Mouse (Mus musculus) heart, embryonic 11.5 days (tissue): Measurements from ENCODE around the gene Olfr1121. TPM values are rescaled to one million over a fixed set of nuclear protein-coding genes. Genes with fewer than 3 reads are reported as not detected.
"Not testable (repeated sequence)": the region's sequence is repeated elsewhere in the genome, so short reads cannot be mapped to it uniquely, and the experiment has no call there.

ENCODE experiments used
- ATAC-seq: fragments of 200-750 bp; cut with Nextera tagmentation; replicated peaks from 2 replicates; pipeline ENCODE4 v1.8.0; 2017; ENCODE audit warnings: moderate library complexity; ENCODE audit not compliant: insufficient number of reproducible peaks, low FRiP score, low TSS enrichment
- H3K27ac ChIP-seq: fragments of 300-500 bp; sonication (generic); 2 replicates; pipeline ENCODE4 v1.5.1; 2014; ENCODE audit warnings: mild to moderate bottlenecking, low read depth, low read length
- H3K27me3 ChIP-seq: fragments of 300-500 bp; sonication (generic); 2 replicates; pipeline ENCODE4 v1.6.1; 2014; ENCODE audit warnings: mild to moderate bottlenecking, low read length, mixed read lengths; ENCODE audit not compliant: control insufficient read depth, insufficient read depth
- H3K36me3 ChIP-seq: fragments of 300-500 bp; sonication (generic); 2 replicates; pipeline ENCODE4 v1.6.1; 2014; ENCODE audit warnings: mild to moderate bottlenecking, low read length, moderate library complexity, mixed read lengths; ENCODE audit not compliant: control insufficient read depth, insufficient read depth
- H3K4me1 ChIP-seq: fragments of 300-500 bp; sonication (generic); 2 replicates; pipeline ENCODE4 v1.6.1; 2014; ENCODE audit warnings: low read length; ENCODE audit not compliant: control insufficient read depth, insufficient read depth
- H3K4me2 ChIP-seq: fragments of 300-500 bp; sonication (generic); 2 replicates; pipeline ENCODE4 v1.6.1; 2014; ENCODE audit warnings: mild to moderate bottlenecking, moderate library complexity
- H3K4me3 ChIP-seq: fragments of 300-500 bp; sonication (generic); 2 replicates; pipeline ENCODE4 v1.5.1; 2014; ENCODE audit warnings: low read depth, low read length
- H3K9ac ChIP-seq: fragments of 300-500 bp; sonication (generic); 2 replicates; pipeline ENCODE4 v1.6.1; 2014; ENCODE audit warnings: mild to moderate bottlenecking, low read depth, low read length, moderate library complexity
- H3K9me3 ChIP-seq: fragments of 300-500 bp; sonication (generic); replicated peaks from 2 replicates; pipeline ENCODE4 v1.6.1; 2016; ENCODE audit warnings: low read length; ENCODE audit not compliant: control insufficient read depth
- WGBS: fragments of 180-500 bp; shearing (Covaris S2); extraction: QIAGEN DNeasy Blood & Tissue Kit; methylation state at CpG from one replicate; pipeline ENCODE4 v1.1.7; 2014; ENCODE audit not compliant: insufficient replicate concordance; 5-methylcytosine and 5-hydroxymethylcytosine counted together
- polyA plus RNA-seq: library from polyadenylated mRNA; unstranded; fragments of >200 nt; fragmentation: Nextera tagmentation; extraction: Ambion mirVana; gene quantifications from 2 replicates; pipeline ENCODE4 v1.2.1, GENCODE M21; 2014

Olfr1121 gene
- not detected in 2 replicates for polyA plus RNA-seq

DNA sequence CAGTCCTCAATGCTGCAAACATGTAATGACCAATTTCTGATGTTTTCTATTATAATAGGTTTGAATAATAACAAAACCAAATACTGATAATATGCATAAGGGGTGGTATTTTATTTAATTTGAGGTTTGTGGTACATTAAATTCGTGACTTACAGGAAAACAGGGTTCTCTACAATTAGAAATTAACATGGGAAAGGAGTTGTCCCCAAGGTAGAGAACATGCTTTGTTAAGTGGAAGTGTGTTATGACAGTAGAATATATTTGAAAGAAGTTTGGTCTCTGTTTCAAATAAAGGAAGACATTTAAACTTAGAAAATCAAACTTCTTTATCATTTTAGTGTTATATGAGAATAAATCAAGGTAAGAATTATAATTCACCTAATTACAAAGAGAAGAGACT lies at the start of gene Olfr1121:
Gene Olfr1121 (plus strand): TSS at position 301 of the 400 bp plus-strand sequence.
- no peak for ATAC-seq

DNA sequence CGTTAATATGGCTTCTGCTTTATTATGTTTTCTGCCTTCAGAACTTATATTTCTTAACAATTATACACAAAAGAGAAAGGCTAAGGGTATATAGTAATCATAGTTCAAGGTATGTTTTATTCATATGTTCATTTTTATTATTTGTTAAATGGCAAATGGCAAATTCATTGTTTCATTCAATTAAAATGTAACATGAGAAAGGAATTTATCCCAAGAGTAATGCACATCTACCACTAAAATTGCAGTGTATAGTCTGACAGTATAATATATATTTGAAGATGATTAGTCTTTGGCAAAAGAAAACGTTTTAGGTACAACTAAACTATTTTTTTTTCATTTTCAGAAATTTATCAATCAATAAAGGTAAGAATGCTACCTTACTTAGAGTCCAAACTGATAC lies 15.2 kb upstream of the Olfr1121 start, which contains the start of gene Olfr1120:
Gene Olfr1120 (plus strand): TSS at position 301 of the 400 bp plus-strand sequence.
- ATAC-seq, result no peak
- H3K9me3 ChIP-seq, result no peaks in the 10 kb centered on the region
- H3K4me3 ChIP-seq, result no peak within 1 kb of the TSS
- no peaks in the 10 kb centered on the region for H3K4me1 ChIP-seq
- no peak within 1 kb of the TSS for H3K27ac ChIP-seq
- no peaks in the 10 kb centered on the region for H3K27me3 ChIP-seq
- WGBS, result 52% methylated on average over 2 of the region's 2 CpGs
- no peak within 1 kb of the TSS for H3K9ac ChIP-seq
- no peaks in the 10 kb centered on the region for H3K36me3 ChIP-seq
- H3K4me2 ChIP-seq, result no peak within 1 kb of the TSS

More for the DNA sequence above, at the start of gene Olfr1121:
- Histone ChIP-seq H3K27ac (no peak within 1 kb of the TSS), H3K27me3 (no peaks in the 10 kb centered on the region), H3K4me1 (no peaks in the 10 kb centered on the region), H3K36me3 (no peaks in the 10 kb centered on the region), H3K4me2 (no peak within 1 kb of the TSS), H3K9ac (no peak within 1 kb of the TSS), H3K9me3 (no peaks in the 10 kb centered on the region), H3K4me3 (no peak within 1 kb of the TSS)
- whole genome bisulfite sequencing, result 39% methylated on average over 1 of the region's 1 CpGs

DNA sequence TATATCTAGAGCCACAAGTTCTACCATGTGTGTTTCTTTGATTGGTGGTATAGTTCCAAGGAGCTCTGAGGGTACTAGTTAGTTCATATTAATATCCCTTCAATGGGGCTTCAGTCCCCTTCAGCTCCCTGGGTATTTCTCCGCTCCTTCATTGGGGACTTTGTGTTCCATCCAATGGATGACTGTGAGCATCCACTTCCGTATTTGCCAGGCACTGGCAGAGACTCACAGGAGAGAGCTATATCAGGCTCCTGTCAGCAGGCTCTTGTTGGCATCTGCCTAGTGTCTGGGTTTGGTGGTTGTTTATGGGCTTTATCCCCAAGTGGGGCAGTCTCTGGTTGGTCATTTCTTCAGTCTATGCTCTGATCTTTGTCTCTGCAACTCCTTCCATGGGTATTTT lies 9.6 kb upstream of the Olfr1121 start:
- not testable (repeated sequence) for H3K36me3 ChIP-seq, H3K9me3 ChIP-seq, ATAC-seq, H3K4me1 ChIP-seq, H3K4me3 ChIP-seq, H3K9ac ChIP-seq, H3K4me2 ChIP-seq, H3K27ac ChIP-seq, H3K27me3 ChIP-seq
- WGBS, result 79% methylated on average over 2 of the region's 2 CpGs

DNA sequence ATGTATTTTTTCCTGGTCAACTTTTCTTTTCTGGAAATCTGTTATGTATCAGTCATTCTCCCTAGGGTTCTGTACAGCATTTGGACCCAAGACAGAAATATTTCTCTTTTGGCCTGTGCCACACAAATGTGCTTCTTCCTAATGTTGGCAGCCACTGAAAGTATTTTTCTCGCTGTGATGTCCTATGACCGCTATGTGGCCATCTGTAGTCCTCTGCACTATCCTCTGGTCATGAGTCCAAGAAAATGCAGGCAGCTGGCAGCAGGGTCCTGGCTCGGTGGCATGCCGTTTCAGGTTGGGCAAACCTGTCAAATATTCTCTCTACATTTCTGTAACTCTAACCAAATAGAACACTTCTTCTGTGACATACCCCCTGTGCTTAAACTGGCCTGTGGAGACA lies 2.0 kb downstream of the Olfr1121 start:
- Histone ChIP-seq H3K4me2 (no peak overlapping the region), H3K27ac (no peak overlapping the region), H3K9me3 (no peaks in the 10 kb centered on the region), H3K36me3 (no peaks in the 10 kb centered on the region), H3K4me3 (no peak overlapping the region), H3K9ac (no peak overlapping the region), H3K4me1 (no peaks in the 10 kb centered on the region), H3K27me3 (no peaks in the 10 kb centered on the region)
- ATAC-seq, result no peak
- 86% methylated on average over 4 of the region's 4 CpGs for WGBS

DNA sequence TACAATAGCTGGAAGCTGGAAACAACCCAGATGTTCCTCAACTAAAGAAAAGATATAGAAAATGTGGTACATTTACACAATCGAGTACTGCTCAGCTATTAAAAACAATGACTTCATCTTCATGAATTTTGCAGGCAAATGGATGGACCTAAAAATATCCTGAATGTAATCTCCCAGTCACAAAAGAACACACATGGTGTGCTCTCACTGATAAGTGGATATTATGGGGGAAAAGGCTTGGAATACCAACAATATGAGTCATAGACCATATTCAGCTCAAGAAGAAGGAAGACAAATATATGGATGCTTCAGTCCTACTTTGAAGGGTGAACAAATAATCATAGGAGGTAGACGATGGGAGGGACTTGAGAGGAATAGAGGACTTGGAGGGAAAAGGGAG lies 14.2 kb downstream of the Olfr1121 start:
- 53% methylated on average over 2 of the region's 2 CpGs for WGBS

GRCm38 (mm10) chr2:87385549-87385948 lies 15.9 kb downstream of the Olfr1121 start, which contains the start of gene Olfr1122:
Gene Olfr1122 (plus strand): TSS chr2:87385849.
- Histone ChIP-seq H3K9me3 (no peaks in the 10 kb centered on the region), H3K9ac (no peak within 1 kb of the TSS), H3K27ac (no peak within 1 kb of the TSS), H3K4me2 (no peak within 1 kb of the TSS), H3K36me3 (no peaks in the 10 kb centered on the region), H3K4me1 (no peaks in the 10 kb centered on the region), H3K27me3 (no peaks in the 10 kb centered on the region), H3K4me3 (no peak within 1 kb of the TSS)
- no peak for ATAC-seq
- WGBS, result 80% methylated on average over 2 of the region's 2 CpGs

More for the DNA sequence above, 14.2 kb downstream of the Olfr1121 start:
- Histone ChIP-seq H3K27ac (no peak overlapping the region), H3K36me3 (no peaks in the 10 kb centered on the region), H3K4me2 (no peak overlapping the region), H3K4me3 (no peak overlapping the region), H3K9ac (no peak overlapping the region), H3K9me3 (no peaks in the 10 kb centered on the region), H3K4me1 (no peaks in the 10 kb centered on the region), H3K27me3 (no peaks in the 10 kb centered on the region)
- ATAC-seq, result no peak; the same call in 1 of the 2 replicates

DNA sequence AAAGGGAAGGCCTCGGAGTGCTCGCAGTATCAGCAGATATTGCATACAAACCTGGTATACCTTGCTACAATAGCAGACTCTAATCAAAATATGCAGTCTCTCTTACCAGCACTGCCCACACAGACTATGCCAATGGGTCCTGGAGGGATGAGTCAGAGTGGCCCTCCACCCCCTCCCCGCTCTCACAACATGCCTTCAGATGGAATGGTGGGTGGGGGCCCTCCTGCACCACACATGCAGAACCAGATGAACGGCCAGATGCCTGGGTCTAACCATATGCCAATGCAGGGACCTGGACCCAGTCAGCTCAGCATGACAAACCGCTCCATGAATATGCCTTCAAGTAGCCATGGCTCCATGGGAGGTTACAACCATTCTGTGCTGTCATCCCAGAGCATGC lies 23.9 kb downstream of the Olfr1121 start:
- H3K4me1 ChIP-seq, H3K9me3 ChIP-seq, H3K4me2 ChIP-seq, H3K9ac ChIP-seq, H3K36me3 ChIP-seq, H3K4me3 ChIP-seq, H3K27me3 ChIP-seq, H3K27ac ChIP-seq: not testable (repeated sequence)
- WGBS, result 93% methylated on average over 4 of the region's 5 CpGs
- 0 out of 2 replicates have a peak, but pooled peaks have one; percentile 46 for ATAC-seq

GRCm38 (mm10) chr2:87394686-87395085 lies 25.0 kb downstream of the Olfr1121 start:
- H3K4me3 ChIP-seq, ATAC-seq, H3K4me2 ChIP-seq, H3K36me3 ChIP-seq, H3K27ac ChIP-seq, H3K9me3 ChIP-seq, H3K27me3 ChIP-seq, H3K9ac ChIP-seq, H3K4me1 ChIP-seq: not testable (repeated sequence)
- WGBS, result 78% methylated on average over 7 of the region's 7 CpGs

DNA sequence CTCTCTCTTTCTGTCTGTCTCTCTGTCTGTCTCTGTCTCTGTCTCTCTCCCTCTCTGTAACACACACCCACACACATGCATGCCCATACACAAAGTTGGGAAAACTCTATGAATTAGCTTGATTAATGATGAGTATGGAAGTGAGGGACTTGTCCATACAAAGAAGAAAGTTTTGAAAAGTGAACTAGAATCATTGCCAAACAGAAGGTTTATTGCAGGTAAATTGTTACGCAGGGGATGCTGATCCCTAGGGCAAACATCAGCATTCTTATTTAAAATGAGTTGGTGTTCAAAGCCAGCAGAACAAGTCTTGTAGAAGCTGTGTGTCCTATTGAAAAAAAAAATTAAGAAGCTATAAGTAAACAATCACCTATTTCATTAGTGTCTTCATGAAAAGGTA lies 46.6 kb downstream of the Olfr1121 start, which contains the start of gene Olfr1123:
Gene Olfr1123 (plus strand): TSS at position 301 of the 400 bp plus-strand sequence.
- no peaks in the 10 kb centered on the region for H3K9me3 ChIP-seq
- no peaks in the 10 kb centered on the region for H3K36me3 ChIP-seq
- no peaks in the 10 kb centered on the region for H3K27me3 ChIP-seq
- H3K27ac ChIP-seq, result no peak within 1 kb of the TSS
- no peak within 1 kb of the TSS for H3K4me3 ChIP-seq
- no peak within 1 kb of the TSS for H3K9ac ChIP-seq
- ATAC-seq, result no peak
- H3K4me2 ChIP-seq, result no peak within 1 kb of the TSS
- no peaks in the 10 kb centered on the region for H3K4me1 ChIP-seq
- WGBS, result 87% methylated on average over 1 of the region's 1 CpGs
